ENCODE assay signal across 11 mouse cellular contexts in the genomic region with DNA sequence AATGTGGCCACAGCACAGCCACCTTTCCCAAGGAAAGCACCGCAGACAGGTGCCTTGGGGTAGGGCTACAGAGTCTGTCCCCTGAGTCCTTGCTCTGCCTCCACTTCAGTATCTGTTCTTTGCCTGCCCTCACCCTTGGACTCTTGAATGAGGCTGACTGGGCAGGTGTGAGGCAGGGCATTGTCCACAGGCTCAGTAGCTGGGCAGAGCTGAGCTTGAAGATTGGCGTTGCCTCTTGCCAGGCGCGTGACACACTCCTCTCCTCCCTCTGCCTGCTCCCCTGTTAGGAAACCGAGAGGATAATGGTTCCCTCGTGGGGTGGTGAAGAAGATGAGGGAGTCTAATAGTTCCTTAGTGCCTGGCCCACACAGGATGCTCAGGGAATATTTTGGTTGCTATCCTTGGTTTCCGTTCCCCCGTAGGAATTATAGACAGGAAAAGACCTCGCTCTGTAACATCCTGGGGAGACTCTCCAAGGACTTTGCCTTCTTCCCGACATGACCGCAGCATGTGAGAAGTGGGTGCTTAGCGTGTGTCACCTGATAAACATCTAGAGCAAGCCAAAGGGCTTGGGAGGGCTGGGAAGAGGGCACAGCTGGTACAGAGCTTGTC. TPM values are rescaled to one million over a fixed set of nuclear protein-coding genes. Genes with fewer than 3 reads are reported as not detected.
A peak's percentile ranks its signal among the peaks of the same experiment; 100 is the strongest.
DNase-seq lines count a peak whose midpoint lies in the region; ATAC-seq and TF ChIP-seq lines count a peak whose summit lies in the region.
"Had no signal": no experiment of that assay in that cellular context is flagged by ENCODE, and none has a peak within 500 bp of the region (broad histone marks: within the 10 kb centered on the region; RNA-seq: fewer than 3 reads in every experiment).

No protein-coding gene starts in this region.

- peak overlapping the region; percentile 87 for H3K27ac ChIP-seq in embryonic facial prominence, embryonic 10.5 days (replicated peaks)
- H3K27ac ChIP-seq in hindbrain, embryonic 16.5 days (ENCODE audit: low read depth, low read length) = peak overlapping the region; percentile 32; the same call in 1 of the 2 replicates
- peak overlapping the region; percentile 94 for H3K27ac ChIP-seq in midbrain, embryonic 12.5 days (replicated peaks)
- H3K27ac ChIP-seq: heart, embryonic 13.5 days; kidney, postnatal 0 days had no signal

- no peak for ATAC-seq in hindbrain, embryonic 16.5 days
- ATAC-seq in midbrain, embryonic 12.5 days (ENCODE audit: low FRiP score, low read depth) = no peak
- ATAC-seq: activated CD4-positive, CD25-positive, alpha-beta regulatory T cell, adult 4 months; liver, postnatal 0 days had no signal

- peak overlapping the region; percentile 41 for H3K4me3 ChIP-seq in E14TG2a.4 (replicated peaks; ENCODE audit: low read length)
- peak overlapping the region; percentile 36; the same call in 1 of the 2 replicates for H3K4me3 ChIP-seq in embryonic facial prominence, embryonic 10.5 days
- H3K4me3 ChIP-seq in hindbrain, embryonic 16.5 days (ENCODE audit: low read length) = no peak overlapping the region
- no peak overlapping the region for H3K4me3 ChIP-seq in midbrain, embryonic 12.5 days
- H3K4me3 ChIP-seq: heart, embryonic 13.5 days had no signal

- H3K4me2 ChIP-seq in hindbrain, embryonic 16.5 days (ENCODE audit: low read length) = no peak overlapping the region
- peak overlapping the region; percentile 49 for H3K4me2 ChIP-seq in midbrain, embryonic 12.5 days (replicated peaks)
- H3K4me2 ChIP-seq: heart, embryonic 13.5 days had no signal

- H3K36me3 ChIP-seq in E14TG2a.4 (ENCODE audit: insufficient read depth, low read length) = no peaks in the 10 kb centered on the region
- H3K36me3 ChIP-seq in embryonic facial prominence, embryonic 10.5 days (replicated peaks) = peaks cover 9% of the 10 kb centered on the region
- H3K36me3 ChIP-seq in hindbrain, embryonic 16.5 days (ENCODE audit: control insufficient read depth, insufficient read depth, low read length) = no peaks in the 10 kb centered on the region
- H3K36me3 ChIP-seq in midbrain, embryonic 12.5 days = 0 out of 2 replicates have a peak, but pooled peaks cover 3% of the 10 kb centered on the region

- DNase-seq in embryonic facial prominence, embryonic 10.5 days (ENCODE audit: low spot score) = no peak
- no peak for DNase-seq in layer of hippocampus, postnatal 25 days (ENCODE audit: extremely low spot score in 1 of 2, low spot score in 1 of 2)
- no peak for DNase-seq in layer of hippocampus, postnatal 10 days (ENCODE audit: low spot score in 2 of 2)
- no peak for DNase-seq in adipocyte (ENCODE audit: low spot score)
- DNase-seq: liver, postnatal 0 days had no signal

- TF ChIP-seq CTCF in E14TG2a.4 (conservative IDR thresholded peaks at IDR 0.05; ENCODE audit: low read length) = no peak

- no peaks in the 10 kb centered on the region for H3K27me3 ChIP-seq in E14TG2a.4 (ENCODE audit: insufficient read depth, low read length)
- H3K27me3 ChIP-seq in embryonic facial prominence, embryonic 10.5 days (replicated peaks; ENCODE audit: low read depth, poor library complexity, severe bottlenecking) = peaks cover 4% of the 10 kb centered on the region; the same call in 1 of the 2 replicates
- H3K27me3 ChIP-seq in hindbrain, embryonic 16.5 days (replicated peaks; ENCODE audit: control insufficient read depth, insufficient read depth, low read length) = no peaks in the 10 kb centered on the region
- H3K27me3 ChIP-seq in midbrain, embryonic 12.5 days = peaks cover 9% of the 10 kb centered on the region
- H3K27me3 ChIP-seq: heart, embryonic 13.5 days had no signal

- 75% methylated on average over 12 of the region's 12 CpGs for WGBS in embryonic facial prominence, embryonic 10.5 days
- 63% methylated on average over 12 of the region's 12 CpGs for WGBS in hindbrain, embryonic 16.5 days
- WGBS in midbrain, embryonic 12.5 days = 53% methylated on average over 12 of the region's 12 CpGs

- peaks cover 81% of the 10 kb centered on the region for H3K4me1 ChIP-seq in E14TG2a.4 (replicated peaks; ENCODE audit: low read depth, low read length)
- H3K4me1 ChIP-seq in embryonic facial prominence, embryonic 10.5 days = peaks cover 73% of the 10 kb centered on the region
- peaks cover 36% of the 10 kb centered on the region for H3K4me1 ChIP-seq in hindbrain, embryonic 16.5 days (ENCODE audit: control insufficient read depth, insufficient read depth, low read depth, low read length)
- peaks cover 51% of the 10 kb centered on the region for H3K4me1 ChIP-seq in midbrain, embryonic 12.5 days

- H3K9ac ChIP-seq in hindbrain, embryonic 16.5 days (ENCODE audit: low read depth, low read length) = no peak overlapping the region
- 0 out of 2 replicates have a peak overlapping the region, but pooled peaks have one; percentile 20 for H3K9ac ChIP-seq in midbrain, embryonic 12.5 days (replicated peaks)
- H3K9ac ChIP-seq: liver, postnatal 0 days had no signal

- H3K9me3 ChIP-seq in E14TG2a.4 (ENCODE audit: low read length) = no peaks in the 10 kb centered on the region
- H3K9me3 ChIP-seq in embryonic facial prominence, embryonic 10.5 days = no peaks in the 10 kb centered on the region
- no peaks in the 10 kb centered on the region for H3K9me3 ChIP-seq in hindbrain, embryonic 16.5 days (ENCODE audit: control insufficient read depth, low read length)
- no peaks in the 10 kb centered on the region for H3K9me3 ChIP-seq in midbrain, embryonic 12.5 days
- H3K9me3 ChIP-seq: heart, embryonic 13.5 days had no signal

RNA-seq across cellular contexts. Expression of a gene that starts 40.1 kb away (rescaled TPM):
- 20.8 and 21.9 TPM in 2 replicates for polyA plus RNA-seq in embryonic facial prominence, embryonic 10.5 days (2016; fragmentation: Nextera tagmentation; extraction: Ambion mirVana)
- polyA plus RNA-seq in hindbrain, embryonic 16.5 days (2015; fragmentation: Nextera tagmentation; extraction: Ambion mirVana) = 29.9 and 41.3 TPM in 2 replicates
- 40.5 and 45.7 TPM in 2 replicates for polyA plus RNA-seq in midbrain, embryonic 12.5 days (2016; fragmentation: Nextera tagmentation; extraction: Ambion mirVana)
- total RNA-seq in layer of hippocampus, postnatal 25 days (2021) = 10 to 100 TPM; 26.0 to 33.3 TPM
- 10 to 100 TPM; 42.0 to 45.7 TPM for total RNA-seq in layer of hippocampus, postnatal 10 days (2021)

Comparison
In these comparisons a context has a peak if more than half of its experiments do, and no peak if none do; other contexts are left out.
1. H3K4me3 ChIP-seq: peak in E14TG2a.4 (single experiment) and embryonic facial prominence, embryonic 10.5 days (single experiment); none in hindbrain, embryonic 16.5 days (single experiment) and midbrain, embryonic 12.5 days (single experiment).
2. H3K27ac ChIP-seq: peak in every context shown above with its lines; median percentile 94 in midbrain, embryonic 12.5 days; 87 in embryonic facial prominence, embryonic 10.5 days; 32 in hindbrain, embryonic 16.5 days.